Mouse (Mus musculus): ENCODE results near the gene Gm9821.

The Gm9821 gene

DNA sequence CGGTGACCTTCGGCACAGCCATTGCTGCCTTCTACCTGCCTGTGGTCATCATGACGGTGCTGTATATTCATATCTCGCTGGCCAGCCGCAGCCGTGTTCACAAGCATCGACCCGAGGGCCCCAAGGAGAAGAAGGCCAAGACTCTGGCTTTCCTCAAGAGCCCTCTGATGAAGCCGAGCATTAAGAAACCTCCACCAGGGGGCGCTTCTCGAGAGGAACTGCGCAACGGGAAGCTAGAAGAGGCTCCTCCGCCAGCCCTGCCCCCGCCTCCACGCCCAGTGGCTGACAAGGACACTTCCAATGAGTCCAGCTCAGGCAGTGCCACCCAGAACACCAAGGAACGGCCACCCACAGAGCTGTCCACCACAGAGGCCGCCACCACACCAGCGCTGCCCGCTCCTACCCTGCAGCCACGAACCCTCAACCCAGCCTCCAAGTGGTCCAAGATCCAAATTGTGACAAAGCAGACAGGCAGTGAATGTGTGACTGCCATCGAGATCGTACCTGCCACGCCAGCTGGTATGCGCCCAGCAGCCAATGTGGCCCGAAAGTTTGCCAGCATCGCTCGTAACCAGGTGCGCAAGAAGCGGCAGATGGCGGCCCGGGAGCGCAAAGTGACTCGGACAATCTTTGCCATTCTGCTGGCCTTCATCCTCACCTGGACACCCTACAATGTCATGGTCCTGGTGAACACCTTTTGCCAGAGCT, 17.5 kb upstream of the Gm9821 start:
- DNase-seq, result peak; percentile 91 to 94

GRCm38 (mm10) chr2:91928534-91929350, 16.8 kb upstream of the Gm9821 start:
- peak in 1 of 2 experiments; percentile 49 for DNase-seq

GRCm38 (mm10) chr2:91929455-91929854, 16.0 kb upstream of the Gm9821 start:
- DNase-seq, result no peak

DNA sequence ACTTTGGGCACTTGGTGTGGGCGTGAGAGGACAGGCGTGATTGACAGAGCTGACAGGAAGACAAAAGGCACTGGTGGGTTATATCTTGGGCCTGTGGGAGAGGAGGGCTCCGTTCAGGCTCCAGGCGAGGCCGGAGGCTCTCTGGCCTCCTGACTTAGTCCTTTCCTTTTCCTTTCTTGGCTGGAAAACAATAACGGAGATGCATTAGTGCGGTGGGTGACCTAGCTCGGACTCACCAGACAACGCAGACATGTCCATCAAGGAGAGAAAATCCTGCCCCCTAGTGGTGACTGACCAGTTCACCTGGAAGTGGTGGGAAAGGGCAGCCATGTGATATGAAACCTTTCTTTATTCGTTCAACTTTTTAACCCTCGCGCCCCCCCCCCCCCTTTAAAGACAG, 15.6 kb upstream of the Gm9821 start:
- peak; percentile 92 to 98 for DNase-seq

GRCm38 (mm10) chr2:91930761-91931291, 14.7 kb upstream of the Gm9821 start:
- DNase-seq, result peak in 1 of 2 experiments; percentile 50

DNA sequence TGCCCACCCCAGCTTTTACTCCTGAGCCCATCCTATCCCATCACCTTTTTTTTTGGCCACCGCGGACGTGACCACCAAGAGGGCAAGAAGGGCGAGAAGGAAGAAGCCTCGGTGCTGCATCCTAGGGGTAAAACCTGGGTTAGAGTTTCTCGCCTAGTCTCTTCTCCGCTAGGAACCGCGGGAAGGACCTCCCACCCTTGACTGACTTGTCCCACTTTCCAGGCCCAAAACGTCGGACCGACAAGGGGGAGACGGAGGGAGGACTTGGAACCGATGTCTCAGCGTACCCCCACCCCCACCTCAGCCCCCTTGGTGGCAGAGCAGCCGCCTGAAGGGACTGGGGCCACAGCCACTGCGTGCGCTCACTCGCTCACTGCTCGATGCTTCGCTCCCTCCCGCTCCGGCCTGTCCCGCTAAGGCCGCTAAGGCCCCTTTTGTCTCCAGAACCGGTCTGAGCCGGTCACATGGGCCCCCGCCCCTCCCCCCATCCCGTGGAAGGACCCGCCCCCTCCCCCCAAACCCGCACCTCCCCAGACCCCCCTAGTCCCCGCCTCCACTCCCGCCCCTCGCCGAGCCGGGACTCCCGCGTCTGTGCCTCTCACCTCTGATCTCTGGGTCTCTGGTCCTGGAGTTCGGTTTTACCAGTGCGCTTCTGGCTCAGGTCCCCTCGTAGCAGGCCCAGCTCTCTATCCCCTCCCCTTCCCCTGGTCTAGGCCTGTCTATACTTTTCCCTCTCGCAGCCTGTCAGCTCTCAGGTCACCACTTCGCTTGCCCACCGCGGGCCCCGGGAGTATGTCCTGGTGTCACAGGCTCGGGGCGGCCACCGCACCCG, 14.0 kb upstream of the Gm9821 start:
- peak; percentile 77 to 83 for DNase-seq

GRCm38 (mm10) chr2:91932160-91932711, 13.3 kb upstream of the Gm9821 start, which contains the start of gene Mdk:
Gene Mdk (minus strand): TSS chr2:91932297.
- DNase-seq, result peak; percentile 50 to 55

DNA sequence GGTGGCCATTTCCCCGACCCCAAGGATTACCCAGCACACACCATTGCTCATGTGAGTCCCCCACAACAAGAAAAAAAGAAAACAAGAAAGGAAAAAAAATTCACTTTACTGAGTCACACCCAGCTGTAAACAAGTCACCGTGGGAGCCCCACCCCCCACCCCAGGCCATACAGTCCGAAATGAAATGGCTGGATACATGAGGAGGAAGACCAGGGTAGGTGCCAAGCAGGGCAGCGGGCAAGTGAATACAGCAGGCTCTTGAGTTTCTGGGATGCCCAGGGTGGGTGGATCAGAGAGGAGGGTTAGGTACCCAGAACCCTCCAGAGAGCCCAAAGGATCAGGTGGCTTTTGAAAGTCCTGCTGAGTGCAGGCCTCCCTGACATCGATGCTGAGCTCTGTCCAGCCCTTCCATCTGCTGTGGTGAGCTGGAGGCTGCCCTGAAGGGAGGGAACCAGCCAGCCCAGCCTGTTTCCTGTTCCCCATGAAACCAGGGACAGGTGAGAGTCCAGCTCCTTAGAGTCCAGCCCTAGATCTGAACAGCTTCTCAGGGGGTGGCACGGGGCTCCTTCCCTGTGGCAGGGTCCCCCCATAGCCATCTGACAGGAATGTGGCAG, 12.7 kb upstream of the Gm9821 start:
- DNase-seq, result peak; percentile 63 to 70

- DNase-seq, result peak; percentile 47 to 74
These were observed 12.0 kb upstream of the Gm9821 start for GRCm38 (mm10) chr2:91933471-91933870.

GRCm38 (mm10) chr2:91934016-91934415, 11.5 kb upstream of the Gm9821 start:
- peak; percentile 23 to 35 for DNase-seq

GRCm38 (mm10) chr2:91934826-91935525, 10.5 kb upstream of the Gm9821 start:
- peak in 1 of 2 experiments; percentile 77 for DNase-seq

DNA sequence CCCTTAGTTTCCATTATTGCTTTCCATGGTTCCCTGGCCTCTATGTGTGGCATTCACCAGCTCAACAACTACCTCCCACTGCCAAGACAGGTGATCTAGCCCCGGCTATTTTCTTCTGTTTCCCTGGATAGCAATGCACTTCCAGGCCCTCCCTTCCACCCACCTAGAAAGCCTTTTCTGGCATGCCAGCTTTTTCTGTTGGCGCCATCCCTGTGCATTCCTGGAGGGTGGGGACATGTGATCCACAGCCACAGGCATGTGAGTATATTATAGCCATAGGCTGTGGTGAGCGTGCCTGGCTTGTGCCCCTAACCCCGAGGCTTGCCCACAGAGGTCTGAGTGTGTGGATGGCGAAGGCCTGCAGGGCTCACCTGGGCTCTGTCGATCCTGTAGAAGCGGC, 9.3 kb upstream of the Gm9821 start:
- peak in 1 of 2 experiments; percentile 13 for DNase-seq

- no peak for DNase-seq
These were observed 6.1 kb upstream of the Gm9821 start for GRCm38 (mm10) chr2:91939303-91939935.

GRCm38 (mm10) chr2:91942356-91942755, 3.1 kb upstream of the Gm9821 start:
- DNase-seq, result peak in 1 of 2 experiments; percentile 53

DNA sequence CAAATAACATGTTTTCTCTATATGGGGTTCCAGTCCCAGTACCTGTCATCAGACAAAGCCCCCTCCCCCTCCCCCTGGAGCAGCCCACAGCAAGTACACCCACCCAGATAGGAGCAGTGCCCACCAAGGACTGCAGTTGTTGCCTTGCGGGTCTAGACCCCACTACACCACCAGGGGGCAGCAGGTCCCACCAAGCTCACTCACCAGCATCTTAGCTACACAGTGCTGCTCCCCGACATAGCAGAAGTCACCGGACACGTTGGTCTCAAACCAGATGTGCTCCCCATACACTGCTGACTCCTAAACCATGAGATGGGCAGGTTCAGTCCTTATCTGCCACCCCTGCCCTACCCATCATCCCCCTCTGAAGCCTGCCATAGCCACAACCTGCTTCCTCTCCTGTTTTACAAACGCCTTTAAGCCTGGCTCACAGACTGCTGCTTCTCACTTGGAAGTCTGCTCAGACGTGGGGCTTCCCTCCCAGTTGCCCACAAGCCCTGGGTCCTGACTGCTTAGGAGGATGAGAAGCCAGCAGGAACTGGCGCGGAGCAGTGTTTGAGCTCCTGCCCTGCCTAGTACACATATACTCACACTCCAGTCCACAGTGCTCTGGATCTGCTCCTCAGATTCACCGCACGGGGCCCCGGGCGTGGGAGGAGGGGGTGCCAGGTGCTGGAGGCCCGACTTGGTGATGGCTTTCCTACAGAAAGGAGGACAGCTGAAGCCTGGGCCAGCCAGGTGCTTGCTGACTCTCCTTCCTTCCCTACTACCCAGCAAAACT, 1.1 kb upstream of the Gm9821 start:
- DNase-seq, result peak; percentile 92 to 94

GRCm38 (mm10) chr2:91946836-91947235, 1.3 kb downstream of the Gm9821 start:
- peak; percentile 85 to 87 for DNase-seq

- peak; percentile 75 to 83 for DNase-seq
These were observed 2.1 kb downstream of the Gm9821 start for GRCm38 (mm10) chr2:91947397-91948150.

- no peak for DNase-seq
These were observed 2.6 kb downstream of the Gm9821 start for GRCm38 (mm10) chr2:91948151-91948509.

DNA sequence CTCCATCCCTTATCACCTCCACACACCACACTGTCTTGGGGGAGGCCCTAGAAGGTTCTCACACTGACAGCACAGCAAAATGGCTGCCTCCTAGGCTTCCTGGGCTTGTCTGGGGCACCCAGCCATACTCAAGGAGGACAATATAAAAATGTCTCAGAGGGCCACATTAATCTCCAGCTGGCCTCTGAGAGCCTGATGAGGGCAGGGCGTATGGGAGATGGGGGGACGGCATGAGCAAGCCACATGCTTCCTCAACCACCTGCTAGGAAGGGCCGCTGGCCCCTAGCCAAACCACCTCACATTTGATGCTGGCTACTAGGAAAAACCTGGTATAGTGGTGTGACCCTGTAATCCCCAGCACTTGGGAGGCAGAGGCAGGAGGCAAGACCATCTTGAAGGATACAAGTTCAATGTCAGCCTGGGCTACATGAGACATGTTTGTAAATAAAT, 3.3 kb downstream of the Gm9821 start:
- peak; percentile 63 to 66 for DNase-seq

All from cerebellum, postnatal 10 days (tissue).